Mouse (Mus musculus): ENCODE results near the gene Ccnf.

The Ccnf gene

DNA sequence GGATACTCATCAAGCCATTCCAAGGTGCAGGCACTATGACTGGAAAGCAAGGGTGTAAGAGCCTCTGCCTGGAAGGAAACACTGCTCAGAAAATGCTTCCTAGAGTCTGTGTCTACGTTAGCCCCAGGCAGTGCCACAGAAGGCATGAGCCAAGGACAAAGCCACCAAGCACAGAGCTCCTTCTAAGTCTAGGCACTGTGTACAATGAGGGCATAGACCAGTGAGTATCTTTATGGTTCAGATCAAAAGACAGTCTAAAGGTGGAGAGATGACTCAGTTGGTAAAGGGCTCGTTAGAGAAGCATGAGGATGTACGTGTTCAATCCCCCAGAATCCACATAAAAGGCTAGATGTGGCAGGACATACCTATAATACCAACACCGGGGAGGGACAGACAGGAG lies 50.2 kb downstream of the Ccnf start:
- no peak for DNase-seq (ENCODE audit: low spot score)

DNA sequence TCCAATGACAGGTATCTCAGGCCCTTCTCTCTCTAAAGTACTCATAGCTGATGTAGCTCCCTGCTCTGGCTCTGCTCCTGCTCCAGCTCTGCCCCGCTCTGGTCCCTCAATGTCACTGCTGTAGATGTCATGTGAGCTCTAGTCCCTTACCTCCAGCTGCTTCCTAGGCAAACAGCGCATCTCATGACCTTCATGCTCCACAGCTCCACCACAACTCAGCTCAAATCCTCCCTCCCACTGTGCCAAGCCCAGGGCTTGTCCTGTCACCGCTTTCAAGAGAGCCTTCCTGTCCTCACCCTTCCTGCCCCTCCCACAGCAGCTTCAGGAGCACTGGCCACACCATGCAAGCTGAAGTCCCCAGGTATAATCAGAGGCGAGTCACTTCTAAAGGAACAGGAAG lies 51.5 kb downstream of the Ccnf start:
- DNase-seq (ENCODE audit: low spot score), result no peak

DNA sequence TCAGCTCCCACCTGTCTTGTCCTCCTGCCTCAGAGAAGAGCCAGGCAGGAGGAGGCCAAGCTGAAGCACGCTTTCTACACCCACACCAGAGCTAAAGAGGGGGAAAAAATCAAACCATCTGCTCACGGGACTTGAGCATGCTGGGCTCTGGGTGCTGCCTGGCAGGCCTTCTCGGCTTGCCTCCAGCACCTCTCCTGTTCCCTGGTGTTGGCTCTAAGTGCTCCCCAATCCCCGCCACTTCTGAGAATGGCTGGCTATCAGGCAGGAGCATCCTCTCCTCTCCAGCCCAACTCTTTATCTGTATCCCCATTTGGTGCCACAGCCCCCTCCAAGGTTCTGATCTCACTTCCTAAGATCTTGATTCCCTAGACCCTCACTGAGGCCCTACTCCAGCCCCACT lies 52.0 kb downstream of the Ccnf start:
- DNase-seq (ENCODE audit: low spot score), result no peak

DNA sequence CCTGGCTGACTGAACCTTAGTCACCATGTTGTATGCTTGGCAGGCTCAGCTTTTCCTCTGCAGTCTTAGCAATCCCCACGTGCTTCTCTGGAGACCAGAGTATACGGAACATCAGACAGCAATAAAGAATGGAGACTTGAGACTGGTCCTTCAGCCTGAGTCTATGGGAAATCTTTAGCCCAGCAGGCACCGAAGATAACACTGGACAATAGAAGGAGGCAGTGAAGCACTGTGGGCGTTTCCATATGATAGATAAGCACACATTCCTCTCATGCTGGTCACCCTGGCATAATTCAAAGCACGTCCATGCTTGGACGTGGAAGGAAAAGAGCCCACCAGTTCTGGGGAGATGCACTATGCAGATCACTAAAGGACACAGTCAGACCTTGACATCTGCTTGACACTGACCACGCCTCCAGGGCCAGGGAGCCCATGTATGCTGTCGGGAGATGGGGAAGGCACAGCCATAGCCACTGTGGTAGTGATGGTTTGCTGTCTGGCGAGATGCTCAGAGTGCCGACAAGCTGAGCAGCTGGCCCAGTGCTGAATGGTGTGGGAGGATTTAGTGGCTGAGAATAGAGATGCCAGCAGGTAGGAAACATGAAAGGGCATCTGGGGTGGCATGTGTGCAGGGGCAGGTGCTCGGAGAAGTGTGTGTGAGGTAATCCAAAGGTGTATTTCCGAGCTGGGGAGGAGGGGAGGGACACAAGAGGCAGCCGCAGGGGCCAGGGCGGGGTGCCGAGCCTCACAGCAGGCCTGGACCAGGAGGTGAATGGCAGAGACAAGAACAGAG lies 54.1 kb downstream of the Ccnf start:
- DNase-seq (ENCODE audit: low spot score), result no peak

DNA sequence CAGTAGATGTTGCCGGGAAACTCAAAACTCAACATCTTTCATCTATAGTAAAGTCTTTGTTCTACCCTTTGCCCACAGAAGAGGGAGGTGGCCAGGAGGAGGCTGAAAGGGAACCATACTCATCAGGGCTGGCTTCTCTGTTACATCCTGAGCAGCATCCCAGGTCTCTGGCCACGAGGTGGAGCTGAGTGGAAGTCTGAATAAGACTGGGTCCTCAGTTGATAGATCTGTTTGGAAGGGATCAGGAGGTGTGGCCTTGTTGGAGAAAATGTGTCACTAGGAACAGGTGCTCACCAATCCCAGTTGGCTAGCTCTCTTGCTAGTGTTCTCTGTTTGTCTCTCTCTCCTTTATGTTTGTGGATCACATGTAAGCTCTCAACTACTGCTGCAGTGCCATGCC lies 55.9 kb downstream of the Ccnf start:
- no peak for DNase-seq (ENCODE audit: low spot score)

DNA sequence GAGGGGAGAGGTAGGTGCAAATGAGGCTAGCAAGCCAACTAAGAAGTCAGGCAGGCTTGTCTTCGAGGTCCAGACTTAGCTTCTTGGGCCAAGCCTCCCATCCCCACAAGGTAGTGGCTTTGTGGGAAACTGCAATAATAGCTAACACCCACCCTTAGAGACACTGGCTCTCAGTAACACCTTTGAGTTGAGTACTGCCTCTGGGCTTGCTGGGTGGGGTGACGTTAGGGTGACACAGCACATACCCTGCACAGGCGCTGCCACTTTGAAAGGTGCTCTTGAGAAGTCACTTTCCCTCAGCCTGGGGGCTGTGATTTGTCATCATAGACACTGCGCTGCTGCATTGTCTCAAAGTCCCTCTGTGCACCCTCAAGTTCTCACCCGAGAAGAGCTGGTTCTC lies 57.5 kb downstream of the Ccnf start:
- no peak for DNase-seq (ENCODE audit: low spot score)

DNA sequence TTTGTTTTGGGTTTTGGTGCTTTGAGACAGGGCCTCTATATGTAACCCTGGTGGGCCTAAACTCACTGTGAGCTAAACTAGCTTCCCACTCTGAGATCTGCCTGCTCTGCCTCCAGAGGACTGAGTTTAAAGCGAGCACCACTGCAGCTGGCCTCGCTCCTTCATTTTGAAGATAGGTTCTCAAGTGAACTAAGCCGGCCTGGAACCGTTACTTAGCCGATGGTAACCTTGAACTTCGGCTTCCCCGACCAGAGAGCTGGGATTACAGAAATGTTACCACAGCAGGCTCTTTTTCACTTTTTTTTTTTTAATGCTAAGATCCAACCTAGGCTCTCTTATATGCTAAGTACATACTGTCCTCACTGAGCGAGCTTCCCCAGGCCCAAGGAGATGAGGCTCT lies 58.0 kb downstream of the Ccnf start:
- no peak for DNase-seq (ENCODE audit: low spot score)

DNA sequence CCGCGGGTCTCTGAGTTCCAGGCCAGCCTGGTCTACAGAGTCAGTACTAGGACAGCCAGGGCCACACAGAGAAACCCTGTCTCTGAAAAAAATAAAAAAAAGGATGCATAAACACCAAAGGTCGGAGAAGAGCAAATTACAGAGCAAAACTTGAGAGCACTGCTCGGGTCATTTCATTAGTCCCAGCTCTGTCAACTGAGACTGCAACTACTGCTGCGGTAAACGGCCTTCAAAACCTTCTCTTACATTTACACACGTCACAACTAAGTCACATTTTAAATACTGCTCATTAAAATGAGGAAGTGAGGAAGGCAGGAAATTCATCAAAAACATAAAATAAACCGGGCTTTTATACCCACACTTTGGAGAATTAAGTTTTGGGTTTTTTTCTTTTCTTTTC lies 58.4 kb downstream of the Ccnf start:
- DNase-seq (ENCODE audit: low spot score), result no peak

DNA sequence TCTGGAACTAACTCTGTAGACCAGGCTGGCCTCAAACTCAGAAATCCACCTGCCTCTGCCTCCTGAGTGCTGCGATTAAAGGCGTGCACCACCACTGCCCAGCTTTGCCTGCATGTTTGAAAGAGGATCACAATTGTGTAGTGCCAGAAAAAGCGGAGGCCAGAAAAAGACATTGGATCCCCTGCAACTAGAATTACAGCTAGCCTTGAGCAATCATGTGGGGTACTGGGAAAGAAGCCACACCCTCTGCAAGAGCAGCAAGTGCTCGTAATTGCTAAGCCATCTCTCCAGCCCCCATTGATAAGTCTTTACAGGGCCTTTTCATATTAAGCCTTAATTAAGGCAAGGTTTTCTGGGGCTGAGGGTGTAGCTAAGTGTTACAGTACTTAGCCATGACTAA lies 59.8 kb downstream of the Ccnf start:
- DNase-seq (ENCODE audit: low spot score), result no peak

DNA sequence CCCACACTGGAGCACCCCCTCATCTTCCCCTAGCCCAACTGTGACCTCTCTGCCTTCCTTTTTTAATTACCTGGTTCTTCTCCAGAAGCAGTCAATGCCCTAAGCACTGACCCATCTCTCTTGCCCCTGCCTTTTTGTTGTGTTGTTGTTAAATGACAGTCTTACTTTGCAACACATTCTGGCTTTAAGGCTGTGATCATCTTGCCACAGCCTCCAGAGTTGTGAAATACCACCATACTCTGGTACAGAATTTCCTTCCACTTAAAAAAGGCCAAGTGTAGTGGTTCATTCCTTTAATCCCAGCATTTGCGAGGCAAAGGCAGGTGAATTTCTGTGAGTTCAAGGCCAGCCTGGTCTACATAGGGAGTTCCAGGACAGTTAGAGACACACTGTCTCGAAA lies 60.4 kb downstream of the Ccnf start:
- no peak for DNase-seq (ENCODE audit: low spot score)

DNA sequence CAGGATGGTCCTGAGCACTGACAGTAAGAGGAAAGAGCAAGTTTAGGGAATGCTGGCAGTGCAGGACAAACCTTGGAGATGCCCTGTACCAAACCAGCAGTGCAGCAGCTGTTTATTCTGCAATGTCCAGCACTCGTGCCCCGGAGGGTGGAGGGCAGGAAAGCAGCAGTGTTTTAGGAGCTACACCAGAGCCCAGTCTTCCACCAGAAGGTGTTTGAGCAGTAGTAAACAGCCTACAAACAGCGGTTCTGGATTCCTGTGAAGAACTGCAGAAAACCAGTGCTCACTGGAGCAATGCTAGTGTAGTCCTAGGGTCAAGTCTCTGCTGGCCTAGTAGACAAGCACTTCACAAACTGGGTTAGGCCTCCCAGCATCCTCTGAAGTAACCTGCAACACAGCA lies 77.0 kb downstream of the Ccnf start:
- no peak for DNase-seq (ENCODE audit: low spot score)

DNA sequence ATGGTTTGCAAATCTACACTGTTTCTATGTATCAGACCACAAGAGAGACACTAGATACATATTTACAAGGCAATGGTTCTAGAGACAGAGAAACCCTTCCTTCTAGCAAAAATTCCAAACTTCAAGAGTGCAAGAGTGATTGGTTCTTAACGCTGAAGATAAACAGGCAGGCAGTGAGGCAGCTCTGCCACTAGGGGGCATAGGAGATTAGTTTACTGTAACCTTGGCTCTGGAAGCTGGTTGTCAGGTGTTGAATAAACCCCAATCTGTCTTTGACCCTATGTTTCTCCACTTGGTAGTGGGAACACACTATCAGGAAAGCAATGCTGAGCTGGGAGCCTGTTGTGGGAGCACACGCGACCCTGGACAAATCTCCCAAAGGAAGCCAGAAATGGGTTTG lies 77.9 kb downstream of the Ccnf start:
- peak; percentile 68 for DNase-seq (ENCODE audit: low spot score)
